Mouse (Mus musculus) liver, embryonic 14 days (tissue): ENCODE results near the gene Mras. TPM values are rescaled to one million over a fixed set of nuclear protein-coding genes. Genes with fewer than 3 reads are reported as not detected.

Experiments used
- polyA plus RNA-seq: library from polyadenylated mRNA; depleted of rRNA; stranded (reverse); fragments of >200 nt; gene quantifications from 2 replicates; pipeline ENCODE4 v1.2.3, GENCODE M21; 2012; rRNA removed

The Mras gene
- polyA plus RNA-seq, result 1.8 and 2.8 TPM in 2 replicates

GRCm38 (mm10) chr9:99437031-99437764 is at the start of gene Mras:
Gene Mras (minus strand): TSS chr9:99437381.

GRCm38 (mm10) chr9:99451161-99451560 is 14.0 kb upstream of the Mras start, which contains the start of gene Nme9:
Gene Nme9 (plus strand): TSS chr9:99451475.

GRCm38 (mm10) chr9:99357921-99358692 is 79.1 kb downstream of the Mras start, which contains the start of gene Esyt3:
Gene Esyt3 (minus strand): TSS chr9:99358557.

Other genes with a start within 250 kb of the Mras start
- gene Faiml, start 200.1 kb downstream of the Mras start, polyA plus RNA-seq, result 0.03 TPM in 1 of 2 replicates, not detected in the other
- 15.2 and 16.1 TPM in 2 replicates for gene Cep70, start 194.0 kb downstream of the Mras start, polyA plus RNA-seq
- 0.01 and 0.02 TPM in 2 replicates for gene Esyt3, start 78.8 kb downstream of the Mras start, polyA plus RNA-seq
- gene Nme9, start 14.1 kb upstream of the Mras start, polyA plus RNA-seq, result 0.02 and 0.03 TPM in 2 replicates
- gene Armc8, start 131.5 kb upstream of the Mras start, polyA plus RNA-seq, result 7.0 and 8.3 TPM in 2 replicates
- 11.3 and 12.2 TPM in 2 replicates for gene Dbr1, start 138.4 kb upstream of the Mras start, polyA plus RNA-seq
- not detected in 2 replicates for gene A4gnt, start 175.1 kb upstream of the Mras start, polyA plus RNA-seq
- 0.38 and 0.53 TPM in 2 replicates for gene Dzip1l, start 192.1 kb upstream of the Mras start, polyA plus RNA-seq